Mouse (Mus musculus): ENCODE measurements around the gene Il2ra. TPM values are rescaled to one million over a fixed set of nuclear protein-coding genes. Genes with fewer than 3 reads are reported as not detected.

The Il2ra gene
- polyA plus RNA-seq, 1 experiment from 2014 or later, result not detected

GRCm38 (mm10) chr2:11672144-11672543 is 29.5 kb downstream of the Il2ra start:
- Histone ChIP-seq H3K4me2 (replicated peaks) (no peak overlapping the region), H3K9ac (no peak overlapping the region), H3K27ac (replicated peaks) (no peak overlapping the region), H3K27me3 (no peaks in the 10 kb centered on the region), H3K36me3 (no peaks in the 10 kb centered on the region), H3K4me3 (replicated peaks) (no peak overlapping the region), H3K9me3 (replicated peaks) (no peaks in the 10 kb centered on the region), H3K4me1 (no peaks in the 10 kb centered on the region)
- WGBS, result 21% methylated on average over 3 of the region's 3 CpGs
- no peak for ATAC-seq (ENCODE audit: insufficient number of reproducible peaks, low FRiP score, low TSS enrichment, low read depth)

- 69% methylated on average over 7 of the region's 7 CpGs for WGBS
- Histone ChIP-seq H3K4me1 (no peaks in the 10 kb centered on the region), H3K27ac (replicated peaks) (no peak overlapping the region), H3K4me2 (replicated peaks) (no peak overlapping the region), H3K9me3 (replicated peaks) (no peaks in the 10 kb centered on the region), H3K27me3 (no peaks in the 10 kb centered on the region), H3K36me3 (no peaks in the 10 kb centered on the region), H3K4me3 (replicated peaks) (no peak overlapping the region), H3K9ac (no peak overlapping the region)
- no peak for ATAC-seq (ENCODE audit: insufficient number of reproducible peaks, low FRiP score, low TSS enrichment, low read depth)
These were observed 37.0 kb downstream of the Il2ra start for GRCm38 (mm10) chr2:11679626-11680025.

- H3K27me3 ChIP-seq, result no peaks in the 10 kb centered on the region
- H3K9ac ChIP-seq, result no peak overlapping the region
- H3K4me3 ChIP-seq (replicated peaks), result no peak overlapping the region
- 54% methylated on average over 4 of the region's 4 CpGs for WGBS
- no peaks in the 10 kb centered on the region for H3K9me3 ChIP-seq (replicated peaks)
- no peak for ATAC-seq (ENCODE audit: insufficient number of reproducible peaks, low FRiP score, low TSS enrichment, low read depth)
- H3K4me1 ChIP-seq, result no peaks in the 10 kb centered on the region
- H3K4me2 ChIP-seq (replicated peaks), result no peak overlapping the region
- H3K36me3 ChIP-seq, result no peaks in the 10 kb centered on the region
- no peak overlapping the region for H3K27ac ChIP-seq (replicated peaks)
These were observed 40.1 kb downstream of the Il2ra start for GRCm38 (mm10) chr2:11682712-11683111.

GRCm38 (mm10) chr2:11686512-11686911 is 43.9 kb downstream of the Il2ra start:
- H3K36me3 ChIP-seq, result no peaks in the 10 kb centered on the region
- H3K9ac ChIP-seq, result no peak overlapping the region
- H3K27me3 ChIP-seq, result no peaks in the 10 kb centered on the region
- no peak overlapping the region for H3K27ac ChIP-seq (replicated peaks)
- no peaks in the 10 kb centered on the region for H3K9me3 ChIP-seq (replicated peaks)
- no peaks in the 10 kb centered on the region for H3K4me1 ChIP-seq
- ATAC-seq (ENCODE audit: insufficient number of reproducible peaks, low FRiP score, low TSS enrichment, low read depth), result no peak
- WGBS, result 64% methylated on average over 4 of the region's 4 CpGs
- no peak overlapping the region for H3K4me2 ChIP-seq (replicated peaks)
- no peak overlapping the region for H3K4me3 ChIP-seq (replicated peaks)

- no peak for ATAC-seq (ENCODE audit: insufficient number of reproducible peaks, low FRiP score, low TSS enrichment, low read depth)
- H3K9me3 ChIP-seq (replicated peaks), result no peaks in the 10 kb centered on the region
- H3K27me3 ChIP-seq, result no peaks in the 10 kb centered on the region
- no peak overlapping the region for H3K27ac ChIP-seq (replicated peaks)
- no peaks in the 10 kb centered on the region for H3K36me3 ChIP-seq
- H3K4me1 ChIP-seq, result no peaks in the 10 kb centered on the region
- WGBS, result 10% methylated on average over 3 of the region's 3 CpGs
- H3K9ac ChIP-seq, result no peak overlapping the region
- H3K4me3 ChIP-seq (replicated peaks), result no peak overlapping the region
- H3K4me2 ChIP-seq (replicated peaks), result no peak overlapping the region
These were observed 44.8 kb downstream of the Il2ra start for GRCm38 (mm10) chr2:11687436-11687835.

- Histone ChIP-seq H3K4me3 (replicated peaks) (no peak overlapping the region), H3K4me2 (replicated peaks) (no peak overlapping the region), H3K9ac (no peak overlapping the region), H3K27me3 (no peaks in the 10 kb centered on the region), H3K36me3 (no peaks in the 10 kb centered on the region), H3K9me3 (replicated peaks) (no peaks in the 10 kb centered on the region), H3K4me1 (no peaks in the 10 kb centered on the region), H3K27ac (replicated peaks) (no peak overlapping the region)
- no peak for ATAC-seq (ENCODE audit: insufficient number of reproducible peaks, low FRiP score, low TSS enrichment, low read depth)
- WGBS, result 72% methylated on average over 8 of the region's 8 CpGs
These were observed 47.7 kb downstream of the Il2ra start for GRCm38 (mm10) chr2:11690201-11690890.

- Histone ChIP-seq H3K36me3 (no peaks in the 10 kb centered on the region), H3K4me3 (replicated peaks) (no peak overlapping the region), H3K9me3 (replicated peaks) (no peaks in the 10 kb centered on the region), H3K27me3 (no peaks in the 10 kb centered on the region), H3K4me2 (replicated peaks) (no peak overlapping the region), H3K4me1 (no peaks in the 10 kb centered on the region), H3K27ac (replicated peaks) (no peak overlapping the region), H3K9ac (no peak overlapping the region)
- ATAC-seq (ENCODE audit: insufficient number of reproducible peaks, low FRiP score, low TSS enrichment, low read depth), result no peak
- WGBS, result 88% methylated on average over 4 of the region's 4 CpGs
These were observed 50.7 kb downstream of the Il2ra start for GRCm38 (mm10) chr2:11693352-11693751.

GRCm38 (mm10) chr2:11694104-11694503 is 51.5 kb downstream of the Il2ra start:
- Histone ChIP-seq H3K9ac (no peak overlapping the region), H3K4me3 (replicated peaks) (no peak overlapping the region), H3K4me1 (no peaks in the 10 kb centered on the region), H3K27ac (replicated peaks) (no peak overlapping the region), H3K9me3 (replicated peaks) (no peaks in the 10 kb centered on the region), H3K36me3 (no peaks in the 10 kb centered on the region), H3K4me2 (replicated peaks) (no peak overlapping the region), H3K27me3 (no peaks in the 10 kb centered on the region)
- WGBS, result 78% methylated on average over 2 of the region's 2 CpGs
- ATAC-seq (ENCODE audit: insufficient number of reproducible peaks, low FRiP score, low TSS enrichment, low read depth), result no peak

GRCm38 (mm10) chr2:11695867-11696266 is 53.3 kb downstream of the Il2ra start:
- Histone ChIP-seq H3K9ac (no peak overlapping the region), H3K27ac (replicated peaks) (no peak overlapping the region), H3K4me1 (no peaks in the 10 kb centered on the region), H3K9me3 (replicated peaks) (no peaks in the 10 kb centered on the region), H3K27me3 (no peaks in the 10 kb centered on the region), H3K36me3 (no peaks in the 10 kb centered on the region), H3K4me2 (replicated peaks) (no peak overlapping the region), H3K4me3 (replicated peaks) (no peak overlapping the region)
- 59% methylated on average over 2 of the region's 2 CpGs for WGBS
- ATAC-seq (ENCODE audit: insufficient number of reproducible peaks, low FRiP score, low TSS enrichment, low read depth), result no peak

- WGBS, result 52% methylated on average over 5 of the region's 5 CpGs
- H3K9ac ChIP-seq, result no peak overlapping the region
- H3K36me3 ChIP-seq, result no peaks in the 10 kb centered on the region
- ATAC-seq (ENCODE audit: insufficient number of reproducible peaks, low FRiP score, low TSS enrichment, low read depth), result no peak
- no peaks in the 10 kb centered on the region for H3K4me1 ChIP-seq
- no peak overlapping the region for H3K27ac ChIP-seq (replicated peaks)
- H3K4me3 ChIP-seq (replicated peaks), result no peak overlapping the region
- no peak overlapping the region for H3K4me2 ChIP-seq (replicated peaks)
- H3K27me3 ChIP-seq, result no peaks in the 10 kb centered on the region
- H3K9me3 ChIP-seq (replicated peaks), result no peaks in the 10 kb centered on the region
These were observed 56.4 kb downstream of the Il2ra start for GRCm38 (mm10) chr2:11698994-11699393.

GRCm38 (mm10) chr2:11699905-11700304 is 57.3 kb downstream of the Il2ra start:
- no peaks in the 10 kb centered on the region for H3K36me3 ChIP-seq
- no peak for ATAC-seq (ENCODE audit: insufficient number of reproducible peaks, low FRiP score, low TSS enrichment, low read depth)
- no peaks in the 10 kb centered on the region for H3K4me1 ChIP-seq
- H3K27me3 ChIP-seq, result no peaks in the 10 kb centered on the region
- no peak overlapping the region for H3K4me2 ChIP-seq (replicated peaks)
- 83% methylated on average over 2 of the region's 2 CpGs for WGBS
- H3K27ac ChIP-seq (replicated peaks), result no peak overlapping the region
- no peak overlapping the region for H3K9ac ChIP-seq
- H3K9me3 ChIP-seq (replicated peaks), result no peaks in the 10 kb centered on the region
- H3K4me3 ChIP-seq (replicated peaks), result no peak overlapping the region

Measured in embryonic facial prominence, embryonic 15.5 days (tissue).